Mouse (Mus musculus) cortical plate, adult 2 months (tissue): ENCODE data around the gene Pnpla3. TPM values are rescaled to one million over a fixed set of nuclear protein-coding genes. Genes with fewer than 3 reads are reported as not detected.

ENCODE experiments used
- H3K27ac ChIP-seq: fragments of 200-500 bp; 2 replicates; pipeline ENCODE4 v1.5.1; 2012; ENCODE audit warnings: low read length, control low read depth, inconsistent platforms; ENCODE audit not compliant: insufficient read depth
- H3K4me1 ChIP-seq: fragments of 200-500 bp; 2 replicates; pipeline ENCODE4 v1.6.1; 2011; ENCODE audit warnings: low read length; ENCODE audit not compliant: control insufficient read depth, insufficient read depth
- H3K4me3 ChIP-seq: fragments of 200-500 bp; 2 replicates; pipeline ENCODE4 v1.5.1; 2011; ENCODE audit warnings: mild to moderate bottlenecking, low read length, control low read depth; ENCODE audit not compliant: insufficient read depth
- CTCF ChIP-seq: fragments of 200-500 bp; IDR thresholded peaks from 2 replicates; pipeline ENCODE4 v1.5.1; 2011; ENCODE audit warnings: mild to moderate bottlenecking, control low read depth, low read length; ENCODE audit not compliant: insufficient read depth; ENCODE audit errors: extremely low read depth
- POLR2A ChIP-seq: fragments of 200-500 bp; IDR thresholded peaks from 2 replicates; pipeline ENCODE4 v1.6.1; 2011; ENCODE audit warnings: mild to moderate bottlenecking, low read length, control low read depth; ENCODE audit not compliant: insufficient read depth; ENCODE audit errors: extremely low read depth
- polyA plus RNA-seq: library from polyadenylated mRNA; depleted of rRNA; stranded (reverse); fragments of >200 nt; gene quantifications from 2 replicates; pipeline ENCODE4 v1.2.3, GENCODE M21; 2012; rRNA removed

The Pnpla3 gene
- 20.4 and 26.2 TPM in 2 replicates for polyA plus RNA-seq

GRCm38 (mm10) chr15:84167600-84167999, at the start of gene Pnpla3:
TSS of gene Pnpla3 (plus strand) at chr15:84167837.
- H3K4me1 ChIP-seq: no peaks in the 10 kb centered on the region
- peak; percentile 99 for TF ChIP-seq POLR2A
- no peak for TF ChIP-seq CTCF
- peak within 1 kb of the TSS; percentile 22; the same call in 1 of the 2 replicates for H3K27ac ChIP-seq
- peak within 1 kb of the TSS; percentile 59 for H3K4me3 ChIP-seq

GRCm38 (mm10) chr15:84120612-84121011, 47.0 kb upstream of the Pnpla3 start:
- Histone ChIP-seq H3K4me3 (no peak overlapping the region), H3K4me1 (no peaks in the 10 kb centered on the region), H3K27ac (no peak overlapping the region)
- TF ChIP-seq CTCF (peak; percentile 72), POLR2A (no peak)

- Histone ChIP-seq H3K4me1 (no peaks in the 10 kb centered on the region), H3K27ac (no peak overlapping the region), H3K4me3 (no peak overlapping the region)
- TF ChIP-seq CTCF (no peak), POLR2A (no peak)
Observed at GRCm38 (mm10) chr15:84121036-84121435, 46.6 kb upstream of the Pnpla3 start.

- TF ChIP-seq POLR2A: no peak
- no peak for TF ChIP-seq CTCF
- H3K4me3 ChIP-seq: no peak within 1 kb of the TSS
- H3K4me1 ChIP-seq: no peaks in the 10 kb centered on the region
- no peak within 1 kb of the TSS for H3K27ac ChIP-seq
Observed at GRCm38 (mm10) chr15:84123075-84123474, 44.6 kb upstream of the Pnpla3 start, which contains the start of gene Pnpla5. TSS of gene Pnpla5 (minus strand) at chr15:84123175.

- no peaks in the 10 kb centered on the region for H3K4me1 ChIP-seq
- no peak overlapping the region for H3K4me3 ChIP-seq
- 0 out of 2 replicates have a peak, but pooled peaks have one; percentile 7 for TF ChIP-seq CTCF
- no peak for TF ChIP-seq POLR2A
- H3K27ac ChIP-seq: no peak overlapping the region
Observed at GRCm38 (mm10) chr15:84124086-84124485, 43.6 kb upstream of the Pnpla3 start.

- Histone ChIP-seq H3K4me1 (no peaks in the 10 kb centered on the region), H3K4me3 (no peak overlapping the region), H3K27ac (no peak overlapping the region)
- TF ChIP-seq CTCF (no peak), POLR2A (no peak)
Observed at GRCm38 (mm10) chr15:84126447-84126846, 41.2 kb upstream of the Pnpla3 start.

- no peak overlapping the region for H3K27ac ChIP-seq
- TF ChIP-seq POLR2A (no peak), CTCF (no peak)
- H3K4me1 ChIP-seq: no peaks in the 10 kb centered on the region
- no peak overlapping the region for H3K4me3 ChIP-seq
Observed at GRCm38 (mm10) chr15:84126871-84127270, 40.8 kb upstream of the Pnpla3 start.

GRCm38 (mm10) chr15:84131096-84131786, 36.4 kb upstream of the Pnpla3 start:
- TF ChIP-seq CTCF: no peak
- no peak for TF ChIP-seq POLR2A
- Histone ChIP-seq H3K4me3 (no peak overlapping the region), H3K27ac (no peak overlapping the region), H3K4me1 (no peaks in the 10 kb centered on the region)

GRCm38 (mm10) chr15:84131971-84132370, 35.7 kb upstream of the Pnpla3 start:
- Histone ChIP-seq H3K4me3 (no peak overlapping the region), H3K27ac (no peak overlapping the region), H3K4me1 (no peaks in the 10 kb centered on the region)
- TF ChIP-seq CTCF (no peak), POLR2A (no peak)

GRCm38 (mm10) chr15:84133440-84133839, 34.2 kb upstream of the Pnpla3 start:
- TF ChIP-seq CTCF: no peak
- no peak for TF ChIP-seq POLR2A
- H3K4me1 ChIP-seq: no peaks in the 10 kb centered on the region
- H3K27ac ChIP-seq: no peak overlapping the region
- no peak overlapping the region for H3K4me3 ChIP-seq

- no peak overlapping the region for H3K27ac ChIP-seq
- TF ChIP-seq POLR2A (no peak), CTCF (peak; percentile 45)
- no peak overlapping the region for H3K4me3 ChIP-seq
- H3K4me1 ChIP-seq: no peaks in the 10 kb centered on the region
Observed at GRCm38 (mm10) chr15:84135472-84135871, 32.2 kb upstream of the Pnpla3 start.
